Mouse (Mus musculus): ENCODE measurements around the gene Git2. TPM values are rescaled to one million over a fixed set of nuclear protein-coding genes. Genes with fewer than 3 reads are reported as not detected.

The Git2 gene
- total and polyA plus RNA-seq, 3 experiments = 24.0 to 71.7 (median 64.9) TPM

GRCm38 (mm10) chr5:114689700-114690366 is 85.5 kb downstream of the Git2 start:
- H3K4me1 ChIP-seq (ENCODE audit: control insufficient read depth in 1 of 2, insufficient read depth in 2 of 2, low read length in 2 of 2) = peaks cover 0 to 18% of the 10 kb centered on the region in 2 experiments; a peak in 2 of 4 replicates

GRCm38 (mm10) chr5:114688703-114689102 is 86.6 kb downstream of the Git2 start:
- no peak for DNase-seq (ENCODE audit: low read depth, low spot score)
- Histone ChIP-seq H3K4me3 (ENCODE audit: control insufficient read depth in 1 of 2, insufficient read depth in 1 of 2, low read depth in 2 of 2, low read length in 2 of 2) (no peak overlapping the region), H3K9me3 (replicated peaks; ENCODE audit: insufficient read depth, low read length) (no peaks in the 10 kb centered on the region), H3K4me1 (ENCODE audit: control insufficient read depth in 1 of 2, insufficient read depth in 2 of 2, low read length in 2 of 2) (peaks cover 0 to 18% of the 10 kb centered on the region in 2 experiments; a peak in 2 of 4 replicates), H3K9ac (ENCODE audit: control insufficient read depth, low read depth, low read length, poor library complexity, severe bottlenecking) (no peak overlapping the region), H3K27ac (ENCODE audit: control insufficient read depth, low read depth, low read length) (no peak overlapping the region), H3K27me3 (ENCODE audit: control insufficient read depth in 1 of 2, insufficient read depth in 2 of 2, low read length in 2 of 2) (peaks cover 0 to 2% of the 10 kb centered on the region in 2 experiments; a peak in 1 of 4 replicates), H3K36me3 (ENCODE audit: control insufficient read depth in 1 of 2, insufficient read depth in 2 of 2, low read length in 2 of 2) (peaks cover 0 to 6% of the 10 kb centered on the region in 2 experiments; a peak in 1 of 4 replicates), H3K79me2 (ENCODE audit: control insufficient read depth, insufficient read depth, low read length, poor library complexity) (peaks cover 6% of the 10 kb centered on the region)
- no peak for TF ChIP-seq NELFE (IDR thresholded peaks at IDR 0.05; ENCODE audit: low read depth, low read length)
- no peak for TF ChIP-seq ZMIZ1 (IDR thresholded peaks at IDR 0.05; ENCODE audit: low read depth, low read length)
- no peak for TF ChIP-seq MXI1 (IDR thresholded peaks at IDR 0.05; ENCODE audit: low read depth, low read length)
- no peak for TF ChIP-seq EP300 (IDR thresholded peaks at IDR 0.05; ENCODE audit: low read depth in 1 of 2, low read length in 2 of 2)
- TF ChIP-seq SIN3A (IDR thresholded peaks at IDR 0.05; ENCODE audit: low read length) = no peak
- TF ChIP-seq ZNF384 (IDR thresholded peaks at IDR 0.05; ENCODE audit: low read depth, low read length) = no peak
- no peak for TF ChIP-seq MAX (IDR thresholded peaks at IDR 0.05; ENCODE audit: low read length)
- no peak for TF ChIP-seq KAT2A (conservative IDR thresholded peaks at IDR 0.05; ENCODE audit: low read depth, low read length)
- no peak for TF ChIP-seq HCFC1 (IDR thresholded peaks at IDR 0.05; ENCODE audit: low read depth, low read length)
- TF ChIP-seq GATA1 (IDR thresholded peaks at IDR 0.05; ENCODE audit: low read depth, low read length) = no peak
- TF ChIP-seq CHD2 (IDR thresholded peaks at IDR 0.05; ENCODE audit: low read length) = no peak
- no peak for TF ChIP-seq USF2 (IDR thresholded peaks at IDR 0.05; ENCODE audit: borderline replicate concordance in 1 of 2, insufficient read depth in 1 of 2, low read depth in 1 of 2, low read length in 2 of 2)
- no peak for TF ChIP-seq ELF1 (IDR thresholded peaks at IDR 0.05; ENCODE audit: low read depth, low read length)

More at GRCm38 (mm10) chr5:114689700-114690366, 85.5 kb downstream of the Git2 start:
- Histone ChIP-seq H3K27me3 (ENCODE audit: control insufficient read depth in 1 of 2, insufficient read depth in 2 of 2, low read length in 2 of 2) (peaks cover 0 to 2% of the 10 kb centered on the region in 2 experiments; a peak in 1 of 4 replicates), H3K27ac (ENCODE audit: control insufficient read depth, low read depth, low read length) (0 out of 2 replicates have a peak overlapping the region, but pooled peaks have one; percentile 31), H3K4me3 (ENCODE audit: control insufficient read depth in 1 of 2, insufficient read depth in 1 of 2, low read depth in 2 of 2, low read length in 2 of 2) (peak overlapping the region; percentile 93 to 94), H3K9me3 (replicated peaks; ENCODE audit: insufficient read depth, low read length) (no peaks in the 10 kb centered on the region), H3K36me3 (ENCODE audit: control insufficient read depth in 1 of 2, insufficient read depth in 2 of 2, low read length in 2 of 2) (peaks cover 0 to 6% of the 10 kb centered on the region in 2 experiments; a peak in 1 of 4 replicates), H3K9ac (ENCODE audit: control insufficient read depth, low read depth, low read length, poor library complexity, severe bottlenecking) (peak overlapping the region; percentile 92), H3K79me2 (ENCODE audit: control insufficient read depth, insufficient read depth, low read length, poor library complexity) (peaks cover 6% of the 10 kb centered on the region)
- no peak for TF ChIP-seq TAL1 (IDR thresholded peaks at IDR 0.05; ENCODE audit: low read length)
- TF ChIP-seq RCOR1 (IDR thresholded peaks at IDR 0.05; ENCODE audit: low read depth, low read length) = no peak
- no peak for TF ChIP-seq USF1 (IDR thresholded peaks at IDR 0.05; ENCODE audit: low read depth, low read length)
- no peak for TF ChIP-seq MAX (IDR thresholded peaks at IDR 0.05; ENCODE audit: low read length)
- 0 out of 2 replicates have a peak, but pooled peaks have one; percentile 7 for TF ChIP-seq MXI1 (IDR thresholded peaks at IDR 0.05; ENCODE audit: low read depth, low read length)
- no peak for TF ChIP-seq ZMIZ1 (IDR thresholded peaks at IDR 0.05; ENCODE audit: low read depth, low read length)
- no peak for TF ChIP-seq TBP (IDR thresholded peaks at IDR 0.05; ENCODE audit: low read depth, low read length)
- DNase-seq (ENCODE audit: low read depth, low spot score) = peak; percentile 70
